Mouse (Mus musculus): ENCODE measurements around the gene Slc22a21. TPM values are rescaled to one million over a fixed set of nuclear protein-coding genes. Genes with fewer than 3 reads are reported as not detected.
"Not testable (repeated sequence)": the region's sequence is repeated elsewhere in the genome, so short reads cannot be mapped to it uniquely, and the experiment has no call there.

Slc22a21 gene
- total RNA-seq (2021) = 1 to 10 TPM; 1.7 to 2.5 TPM
- long read RNA-seq, experiment 1 = 0 reads
- long read RNA-seq, experiment 2, partial matches to known transcripts = 0 of 1 reads
- long read RNA-seq, experiment 2, other reads (novel, unspliced or antisense) = 0 of 1 reads

- peak; percentile 69 to 82 for DNase-seq
- intact Hi-C loops (cut with DNase I) = no loop called here
Measured at GRCm38 (mm10) chr11:53979788-53980621, at the start of gene Slc22a21. Slc22a21 (minus strand) TSS chr11:53980332.

- intact Hi-C loops (cut with DNase I) = no loop called here
- DNase-seq = no peak
Measured at GRCm38 (mm10) chr11:54028997-54029396, 48.9 kb upstream of the Slc22a21 start.

- peak; percentile 81 to 84 for DNase-seq
- intact Hi-C loops (cut with DNase I) = no loop called here
Measured at GRCm38 (mm10) chr11:54028044-54028951, 48.2 kb upstream of the Slc22a21 start, which contains the start of gene Slc22a4. Slc22a4 (minus strand) TSS chr11:54028090.

GRCm38 (mm10) chr11:54027131-54028043 lies 47.3 kb upstream of the Slc22a21 start:
- no peak for DNase-seq

GRCm38 (mm10) chr11:54026491-54027041 lies 46.4 kb upstream of the Slc22a21 start:
- intact Hi-C loops (cut with DNase I) = no loop called here
- DNase-seq = no peak

More at GRCm38 (mm10) chr11:54027131-54028043, 47.3 kb upstream of the Slc22a21 start:
- intact Hi-C loops (cut with DNase I) = no loop called here

GRCm38 (mm10) chr11:54021396-54022093 lies 41.4 kb upstream of the Slc22a21 start:
- intact Hi-C loops (cut with DNase I) = no loop called here
- no peak for DNase-seq

- DNase-seq = no peak
- intact Hi-C loops (cut with DNase I) = no loop called here
Measured at GRCm38 (mm10) chr11:54018893-54019732, 39.0 kb upstream of the Slc22a21 start.

- intact Hi-C loops (cut with DNase I) = no loop called here
- no peak for DNase-seq
Measured at GRCm38 (mm10) chr11:54017596-54017995, 37.5 kb upstream of the Slc22a21 start.

GRCm38 (mm10) chr11:54016051-54016450 lies 35.9 kb upstream of the Slc22a21 start:
- DNase-seq = no peak
- intact Hi-C loops (cut with DNase I) = no loop called here

- DNase-seq = no peak
- intact Hi-C loops (cut with DNase I) = no loop called here
Measured at GRCm38 (mm10) chr11:54012961-54013360, 32.8 kb upstream of the Slc22a21 start.

GRCm38 (mm10) chr11:54011255-54011654 lies 31.1 kb upstream of the Slc22a21 start:
- intact Hi-C loops (cut with DNase I) = no loop called here
- DNase-seq = no peak

- no peak for DNase-seq
- intact Hi-C loops (cut with DNase I) = no loop called here
Measured at GRCm38 (mm10) chr11:54008416-54008920, 28.3 kb upstream of the Slc22a21 start.

- DNase-seq = no peak
- intact Hi-C loops (cut with DNase I) = no loop called here
Measured at GRCm38 (mm10) chr11:54007717-54008116, 27.6 kb upstream of the Slc22a21 start.

GRCm38 (mm10) chr11:54006901-54007300 lies 26.8 kb upstream of the Slc22a21 start:
- DNase-seq = peak; percentile 69 to 82
- intact Hi-C loops (cut with DNase I) = no loop called here

GRCm38 (mm10) chr11:54006362-54006761 lies 26.2 kb upstream of the Slc22a21 start:
- intact Hi-C loops (cut with DNase I); DNase-seq: not testable (repeated sequence)

GRCm38 (mm10) chr11:54004734-54005133 lies 24.6 kb upstream of the Slc22a21 start:
- no peak for DNase-seq

GRCm38 (mm10) chr11:54004221-54004620 lies 24.1 kb upstream of the Slc22a21 start:
- peak in 1 of 2 experiments; percentile 62 for DNase-seq
- intact Hi-C loops (cut with DNase I) = loop anchor here (5.0 kb wide), 1 partner anchor 72 kb away; no protein-coding TSS in a partner anchor

More at GRCm38 (mm10) chr11:54004734-54005133, 24.6 kb upstream of the Slc22a21 start:
- intact Hi-C loops (cut with DNase I) = loop anchor here (5.0 kb wide), 1 partner anchor 72 kb away; no protein-coding TSS in a partner anchor

Data from heart, postnatal 14 days (tissue).